Mouse (Mus musculus) kidney, adult 2 months (tissue): Measurements from ENCODE around the gene Atp1a2.

Source experiments
- CTCF ChIP-seq: fragments of 200-500 bp; conservative IDR thresholded peaks from 2 replicates; pipeline ENCODE4 v1.5.1; 2011; ENCODE audit warnings: low read depth, mild to moderate bottlenecking, control low read depth, low read length, moderate library complexity, mixed read lengths; ENCODE audit not compliant: insufficient read depth, insufficient read length
- POLR2A ChIP-seq: fragments of 200-500 bp; IDR thresholded peaks from one replicate; pipeline ENCODE4 v1.6.1; 2011; ENCODE audit warnings: low read depth, low read length, control low read depth

- no peak for TF ChIP-seq POLR2A
- TF ChIP-seq CTCF = no peak
Observed at GRCm38 (mm10) chr1:172332925-172333324, 35.1 kb upstream of the Atp1a2 start.
